Mouse (Mus musculus) CH12.LX (cell line): Measurements from ENCODE around the gene Tbr1. TPM values are rescaled to one million over a fixed set of nuclear protein-coding genes. Genes with fewer than 3 reads are reported as not detected.

Source experiments
- DNase-seq: peaks from one replicate; pipeline ENCODE4 v3.0.0-alpha.2; 2013; ENCODE audit errors: extremely low read depth
- H3K27ac ChIP-seq: 2 replicates; pipeline ENCODE4 v1.5.1; 2012; ENCODE audit warnings: low read depth, mild to moderate bottlenecking, control low read depth, moderate library complexity; ENCODE audit not compliant: insufficient read depth
- H3K27me3 ChIP-seq: replicated peaks from 2 replicates; pipeline ENCODE3; 2012; ENCODE audit warnings: inconsistent platforms
- H3K36me3 ChIP-seq, 2 experiments: replicated peaks in 1 of 2; 2 replicates each; pipeline versions ENCODE3 to v1.6.1; 2012; ENCODE audit warnings: inconsistent platforms in 1 of 2, low read length in 1 of 2, mild to moderate bottlenecking in 1 of 2, mixed read lengths in 1 of 2, moderate library complexity in 1 of 2; ENCODE audit not compliant: control insufficient read depth in 1 of 2, insufficient read depth in 1 of 2
- H3K4me1 ChIP-seq, 2 experiments: 2 replicates each; pipeline ENCODE4 v1.6.1; 2012; ENCODE audit warnings: inconsistent platforms in 1 of 2, moderate library complexity in 1 of 2; ENCODE audit not compliant: insufficient read depth in 2 of 2, control insufficient read depth in 1 of 2
- H3K4me2 ChIP-seq: 2 replicates; pipeline ENCODE4 v1.6.1; 2012; ENCODE audit warnings: low read depth, mild to moderate bottlenecking, control low read depth; ENCODE audit not compliant: poor library complexity, insufficient read depth, severe bottlenecking
- H3K4me3 ChIP-seq, 3 experiments: fragments of 150-350 bp in 1 of 3; sonication (generic) in 1 of 3; replicated peaks in 1 of 3; 2 replicates each; pipeline versions ENCODE3 to v1.5.1; 2011 to 2012; ENCODE audit warnings: low read depth in 2 of 3, low read length in 2 of 3, mild to moderate bottlenecking in 2 of 3, moderate library complexity in 2 of 3, control low read depth in 1 of 3, improper control_type of control experiment in 1 of 3, inconsistent platforms in 1 of 3, mixed read lengths in 1 of 3; ENCODE audit not compliant: poor library complexity in 1 of 3
- H3K79me2 ChIP-seq: replicated peaks from 2 replicates; pipeline ENCODE4 v1.6.1; 2012; ENCODE audit warnings: mild to moderate bottlenecking, moderate library complexity; ENCODE audit not compliant: control insufficient read depth, poor library complexity, insufficient read depth, severe bottlenecking; ENCODE audit errors: extremely low read depth
- H3K9ac ChIP-seq: 2 replicates; pipeline ENCODE4 v1.6.1; 2012; ENCODE audit warnings: low read depth, mild to moderate bottlenecking, control low read depth, moderate library complexity; ENCODE audit not compliant: insufficient read depth
- H3K9me3 ChIP-seq: replicated peaks from 2 replicates; pipeline ENCODE3; 2012; ENCODE audit warnings: low read length, inconsistent platforms, mixed read lengths
- CHD2 ChIP-seq: IDR thresholded peaks from 2 replicates; pipeline ENCODE4 v1.6.1; 2011; ENCODE audit warnings: low read length, improper control_type of control experiment
- ELF1 ChIP-seq: IDR thresholded peaks from 2 replicates; pipeline ENCODE4 v1.6.1; 2014; ENCODE audit warnings: low read depth, mild to moderate bottlenecking, inconsistent platforms, low read length, improper control_type of control experiment
- EP300 ChIP-seq: IDR thresholded peaks from 2 replicates; pipeline ENCODE4 v1.6.1; 2011; ENCODE audit warnings: low read length, improper control_type of control experiment
- ETS1 ChIP-seq: conservative IDR thresholded peaks from 2 replicates; pipeline ENCODE4 v1.6.1; 2012; ENCODE audit warnings: low read depth, mild to moderate bottlenecking, inconsistent platforms, low read length, improper control_type of control experiment, moderate library complexity
- HCFC1 ChIP-seq: IDR thresholded peaks from 2 replicates; pipeline ENCODE4 v1.6.1; 2012; ENCODE audit warnings: low read depth, mild to moderate bottlenecking, inconsistent platforms, low read length, improper control_type of control experiment
- IRF4 ChIP-seq: IDR thresholded peaks from 2 replicates; pipeline ENCODE4 v1.6.1; 2014; ENCODE audit warnings: low read depth, mild to moderate bottlenecking, inconsistent platforms, low read length, improper control_type of control experiment
- JUN ChIP-seq: IDR thresholded peaks from 2 replicates; pipeline ENCODE4 v1.6.1; 2011; ENCODE audit warnings: low read depth, mild to moderate bottlenecking, low read length, improper control_type of control experiment, moderate library complexity; ENCODE audit not compliant: insufficient read depth
- JUND ChIP-seq: conservative IDR thresholded peaks from 2 replicates; pipeline ENCODE4 v1.6.1; 2011; ENCODE audit warnings: low read depth, low read length, improper control_type of control experiment
- MAFK ChIP-seq: IDR thresholded peaks from 2 replicates; pipeline ENCODE4 v1.6.1; 2011; ENCODE audit warnings: low read length, improper control_type of control experiment; ENCODE audit not compliant: insufficient replicate concordance
- MAX ChIP-seq: IDR thresholded peaks from 2 replicates; pipeline ENCODE4 v1.6.1; 2011; ENCODE audit warnings: low read length, improper control_type of control experiment
- MAZ ChIP-seq: IDR thresholded peaks from 2 replicates; pipeline ENCODE4 v1.6.1; 2012; ENCODE audit warnings: low read depth, mild to moderate bottlenecking, inconsistent platforms, low read length, improper control_type of control experiment, moderate library complexity
- NRF1 ChIP-seq: IDR thresholded peaks from 2 replicates; pipeline ENCODE4 v1.6.1; 2014; ENCODE audit warnings: low read depth, mild to moderate bottlenecking, inconsistent platforms, low read length, improper control_type of control experiment, moderate library complexity
- PAX5 ChIP-seq: IDR thresholded peaks from 2 replicates; pipeline ENCODE4 v1.6.1; 2012; ENCODE audit warnings: low read length, inconsistent platforms, mixed read lengths
- POLR2A ChIP-seq: IDR thresholded peaks from 2 replicates; pipeline ENCODE4 v1.6.1; 2011; ENCODE audit warnings: low read depth, mild to moderate bottlenecking, improper control_type of control experiment, low read length
- POLR2AphosphoS2 ChIP-seq: IDR thresholded peaks from 2 replicates; pipeline ENCODE4 v1.6.1; 2011; ENCODE audit warnings: low read depth, low read length, improper control_type of control experiment
- RAD21 ChIP-seq: IDR thresholded peaks from 2 replicates; pipeline ENCODE4 v1.6.1; 2011; ENCODE audit warnings: low read depth, mild to moderate bottlenecking, low read length, improper control_type of control experiment, moderate library complexity
- RCOR1 ChIP-seq: conservative IDR thresholded peaks from 2 replicates; pipeline ENCODE4 v1.6.1; 2012; ENCODE audit warnings: low read depth, mild to moderate bottlenecking, inconsistent platforms, low read length, improper control_type of control experiment
- SMC3 ChIP-seq: IDR thresholded peaks from 2 replicates; pipeline ENCODE4 v1.6.1; 2011; ENCODE audit warnings: low read depth, low read length, improper control_type of control experiment
- USF2 ChIP-seq: conservative IDR thresholded peaks from 2 replicates; pipeline ENCODE4 v1.6.1; 2011; ENCODE audit warnings: low read depth, low read length, improper control_type of control experiment
- ZKSCAN1 ChIP-seq: IDR thresholded peaks from 2 replicates; pipeline ENCODE4 v1.6.1; 2012; ENCODE audit warnings: low read depth, inconsistent platforms, low read length, improper control_type of control experiment, borderline replicate concordance
- ZMIZ1 ChIP-seq: IDR thresholded peaks from 2 replicates; pipeline ENCODE4 v1.6.1; 2012; ENCODE audit warnings: low read depth, mild to moderate bottlenecking, inconsistent platforms, low read length, improper control_type of control experiment
- ZNF384 ChIP-seq: IDR thresholded peaks from 2 replicates; pipeline ENCODE4 v1.6.1; 2012; ENCODE audit warnings: low read depth, low read length, improper control_type of control experiment, inconsistent platforms
- dilution Hi-C: fragments of 300-500 bp; cut with MboI; formaldehyde crosslinking; loops from 2 replicates; pipeline ENCODE4 v1.14.3; 2020; ENCODE audit warnings: low sequenced_read_pairs; ENCODE audit not compliant: extremely low pct_unique_long_range_greater_than_20kb, extremely low pct_ligation_motif_present
- in situ Hi-C: fragments of 300-500 bp; cut with MboI; formaldehyde crosslinking; loops from 3 replicates; pipeline ENCODE4 v1.14.3; 2019; ENCODE audit warnings: low sequenced_read_pairs, low pct_ligation_motif_present, low pct_unique_long_range_greater_than_20kb, mixed read lengths
- polyA plus RNA-seq: library from polyadenylated mRNA; unstranded; fragments of >175 nt; gene quantifications from 2 replicates; pipeline ENCODE4 v1.2.1, GENCODE M21; 2012; ENCODE audit warnings: low read depth; ENCODE audit not compliant: insufficient read length
- total RNA-seq, 2 experiments: library from RNA; depleted of rRNA; stranded (reverse); fragments of 300-350 nt in 1 of 2; fragments of >200 nt in 1 of 2; gene quantifications; 2 replicates each; pipeline ENCODE4 v1.2.3; 2012 to 2014

Gene Tbr1
- total and polyA plus RNA-seq, 3 experiments: 0.05 to 0.34 (median 0.10) TPM

- Histone ChIP-seq H3K36me3 (peaks cover 9 to 12% of the 10 kb centered on the region in 2 experiments), H3K4me2 (no peak overlapping the region), H3K4me1 (peaks cover 0 to 8% of the 10 kb centered on the region in 2 experiments; a peak in 2 of 4 replicates), H3K27ac (no peak overlapping the region), H3K27me3 (no peaks in the 10 kb centered on the region), H3K9me3 (peaks cover 20% of the 10 kb centered on the region), H3K4me3 (no peak overlapping the region), H3K9ac (no peak overlapping the region), H3K79me2 (no peaks in the 10 kb centered on the region)
- no peak for DNase-seq
- in situ Hi-C loops (no loop called here), dilution Hi-C loops (no loop called here)
- no peak for TF ChIP-seq SMC3
- TF ChIP-seq ELF1: no peak
- no peak for TF ChIP-seq MAX
- no peak for TF ChIP-seq IRF4
- TF ChIP-seq HCFC1: no peak
- TF ChIP-seq JUND: no peak
- TF ChIP-seq ZKSCAN1: no peak
- no peak for TF ChIP-seq POLR2A
- TF ChIP-seq ZMIZ1: no peak
- TF ChIP-seq MAFK: no peak
- no peak for TF ChIP-seq MAZ
- no peak for TF ChIP-seq JUN
- no peak for TF ChIP-seq NRF1
- no peak for TF ChIP-seq POLR2AphosphoS2
These were observed 8.0 kb downstream of the Tbr1 start for GRCm38 (mm10) chr2:61810751-61811150.

GRCm38 (mm10) chr2:61811163-61811506 is 8.4 kb downstream of the Tbr1 start:
- DNase-seq: no peak
- Histone ChIP-seq H3K4me2 (no peak overlapping the region), H3K9ac (no peak overlapping the region), H3K79me2 (no peaks in the 10 kb centered on the region), H3K9me3 (peaks cover 23% of the 10 kb centered on the region), H3K4me1 (peaks cover 0 to 8% of the 10 kb centered on the region in 2 experiments; a peak in 2 of 4 replicates), H3K4me3 (no peak overlapping the region), H3K27ac (no peak overlapping the region), H3K36me3 (peaks cover 9 to 12% of the 10 kb centered on the region in 2 experiments), H3K27me3 (no peaks in the 10 kb centered on the region)
- dilution Hi-C loops: no loop called here
- TF ChIP-seq RAD21 (no peak), ZNF384 (no peak), ETS1 (no peak), ZMIZ1 (no peak), USF2 (no peak), NRF1 (no peak), EP300 (no peak), PAX5 (no peak), CHD2 (no peak), MAZ (no peak), RCOR1 (no peak), IRF4 (no peak)
- TF ChIP-seq, all 38 proteins: peak for 0
- in situ Hi-C loops: no loop called here
